Mouse (Mus musculus) adrenal gland, adult (tissue): Measurements from ENCODE around the gene Wdr76.
A peak's percentile ranks its signal among the peaks of the same experiment; 100 is the strongest.
"Not testable (repeated sequence)": the region's sequence is repeated elsewhere in the genome, so short reads cannot be mapped to it uniquely, and the experiment has no call there.

Experiments used
- DNase-seq, 2 experiments: peaks; one replicate each; pipeline ENCODE4 v3.0.0; 2022 to 2023; ENCODE audit warnings: low spot score in 1 of 2; ENCODE audit not compliant: inconsistent age in 2 of 2

The Wdr76 gene

GRCm38 (mm10) chr2:121505942-121506882 is at the start of gene Wdr76, which contains the start of gene Mfap1a:
Gene Wdr76, plus strand, starts transcription at chr2:121506723.
Gene Mfap1a, minus strand, starts transcription at chr2:121506665.
- DNase-seq: peak; percentile 87 to 95

- peak in 1 of 2 experiments; percentile 43 for DNase-seq
These were observed 46.5 kb upstream of the Wdr76 start for GRCm38 (mm10) chr2:121460071-121460470.

GRCm38 (mm10) chr2:121468982-121469381 is 37.5 kb upstream of the Wdr76 start:
- not testable (repeated sequence) for DNase-seq

DNA sequence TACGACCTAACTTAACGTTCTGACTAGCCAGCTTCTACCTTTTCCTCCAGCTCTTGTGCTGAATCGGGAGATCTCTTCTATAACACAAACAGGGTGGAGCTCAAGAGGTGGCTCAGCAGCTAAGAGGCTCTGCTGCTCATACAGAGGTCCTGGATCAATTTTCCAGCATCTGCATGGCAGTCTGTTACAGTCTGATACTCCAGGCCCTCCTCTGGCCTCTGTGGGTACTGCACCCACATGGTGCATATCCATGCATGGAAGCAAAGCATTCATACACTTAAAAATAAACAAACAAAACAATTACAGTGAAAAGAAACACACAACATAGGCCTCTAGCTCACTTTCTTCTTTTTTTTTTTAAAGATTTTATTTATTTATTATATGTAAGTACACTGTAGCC is 33.7 kb upstream of the Wdr76 start:
- not testable (repeated sequence) for DNase-seq

- DNase-seq: peak; percentile 85 to 94
These were observed 33.0 kb upstream of the Wdr76 start, which contains the start of gene Mfap1b for GRCm38 (mm10) chr2:121473301-121474179. Gene Mfap1b, minus strand, starts transcription at chr2:121474067.

DNA sequence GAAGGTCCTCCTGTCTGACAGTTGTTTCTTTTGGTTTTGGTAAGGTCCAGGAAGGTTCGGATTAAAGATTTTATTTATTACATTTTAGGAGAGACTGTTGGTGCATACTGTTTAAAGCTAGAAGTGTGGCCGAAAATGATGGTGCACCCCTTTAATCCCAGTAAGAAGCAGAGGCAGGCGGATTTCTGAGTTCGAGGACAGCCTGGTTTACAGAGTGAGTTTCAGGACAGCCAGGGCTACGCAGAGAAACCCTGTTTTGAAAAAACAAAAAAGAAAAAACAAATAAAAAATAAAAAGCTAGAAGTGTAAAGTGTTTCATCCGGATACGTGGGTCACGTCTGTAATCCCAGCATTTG is 32.4 kb upstream of the Wdr76 start:
- DNase-seq: no peak

DNA sequence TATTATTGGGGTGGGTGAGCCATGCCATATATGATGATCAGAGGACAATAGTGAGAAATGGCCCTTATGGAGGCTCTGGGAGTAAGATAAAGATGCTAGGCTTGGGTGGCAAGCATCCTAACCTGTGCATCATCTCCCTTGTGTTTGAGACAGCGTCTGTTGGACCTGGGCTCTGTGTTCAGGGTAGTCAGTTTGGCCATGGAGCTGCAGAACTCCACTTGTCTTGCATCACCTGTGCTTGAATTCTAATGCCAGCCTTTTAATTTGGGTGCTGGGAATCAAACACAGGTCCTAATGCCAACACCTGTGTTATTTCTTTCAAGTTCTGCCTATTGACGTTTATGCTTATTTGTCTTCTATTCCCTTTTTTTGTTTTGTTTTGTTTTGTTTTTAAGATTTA is 31.2 kb upstream of the Wdr76 start:
- DNase-seq: not testable (repeated sequence)

DNA sequence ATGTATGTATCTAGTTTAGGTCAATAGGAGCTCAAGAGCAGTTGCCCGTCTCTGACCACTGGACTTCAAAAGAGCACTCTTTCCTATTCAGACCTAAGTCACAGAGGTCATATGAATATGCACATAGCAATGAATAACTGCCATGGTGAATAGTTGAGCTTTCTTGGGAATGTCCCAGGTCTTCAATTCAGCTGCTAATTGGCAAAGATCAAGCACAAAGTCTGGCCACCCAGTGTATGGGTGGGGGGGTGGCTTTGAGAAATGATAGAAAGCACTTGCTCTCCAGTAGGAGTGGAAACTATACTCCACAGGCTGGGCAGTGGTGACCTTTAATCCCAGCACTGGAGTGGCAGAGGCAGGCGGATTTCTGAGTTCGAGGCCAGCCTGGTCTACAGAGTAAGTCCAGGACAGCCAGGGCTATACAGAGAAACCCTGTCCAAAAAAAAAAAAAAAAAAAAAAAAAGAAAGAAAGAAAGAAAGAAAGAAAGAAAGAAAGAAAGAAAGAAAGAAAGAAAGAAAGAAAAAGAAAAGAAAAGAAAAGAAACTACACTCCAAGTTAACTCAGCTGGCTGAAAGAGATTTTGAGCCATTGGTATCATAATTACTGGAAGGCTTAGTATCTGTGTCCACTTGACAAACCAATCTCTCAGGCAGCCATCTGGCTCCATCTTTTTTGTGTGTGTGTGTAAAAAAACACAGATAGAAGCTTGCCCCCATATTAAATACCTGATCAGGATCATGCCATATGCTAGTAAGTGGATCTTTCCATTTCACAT is 28.8 kb upstream of the Wdr76 start:
- DNase-seq: no peak

DNA sequence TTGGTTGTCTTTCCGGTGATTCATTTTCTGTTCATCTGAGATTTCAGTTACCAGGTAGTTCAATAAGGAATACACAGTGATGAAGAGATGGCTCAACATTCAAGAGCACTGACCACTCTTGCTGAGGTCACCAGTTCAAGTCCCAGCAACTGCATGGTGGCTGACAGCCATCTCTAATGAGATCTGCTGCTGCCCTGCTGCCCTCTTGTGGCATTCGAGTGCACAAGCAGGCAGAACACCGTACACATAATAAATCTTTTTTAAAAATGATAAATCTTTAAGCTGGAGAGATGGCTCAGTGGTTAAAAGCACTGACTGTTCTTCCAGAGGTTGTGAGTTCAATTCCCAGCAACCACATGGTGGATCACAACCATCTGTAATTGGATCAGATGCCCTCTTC is 26.0 kb upstream of the Wdr76 start:
- peak; percentile 36 to 69 for DNase-seq

DNA sequence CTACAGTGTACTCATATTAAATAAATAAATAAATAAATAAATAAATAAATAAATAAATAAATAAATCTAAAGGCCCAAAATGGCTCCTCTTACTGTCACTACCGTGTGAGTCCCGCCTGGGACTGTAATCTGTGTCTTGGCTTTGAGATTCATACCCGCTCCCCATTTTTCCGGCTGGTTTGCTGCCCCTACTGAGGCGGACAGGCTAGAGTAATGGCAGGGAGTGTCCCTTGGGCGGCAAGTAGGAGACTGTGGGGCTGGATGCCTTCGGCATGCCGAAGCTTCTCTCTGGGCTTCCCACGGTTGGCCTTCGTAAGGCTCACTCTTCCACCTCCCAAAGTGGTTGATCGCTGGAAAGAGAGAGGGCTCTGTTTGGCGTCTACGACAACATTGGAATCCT is 25.6 kb upstream of the Wdr76 start:
- DNase-seq: not testable (repeated sequence)

GRCm38 (mm10) chr2:121483576-121483975 is 22.9 kb upstream of the Wdr76 start:
- no peak for DNase-seq

DNA sequence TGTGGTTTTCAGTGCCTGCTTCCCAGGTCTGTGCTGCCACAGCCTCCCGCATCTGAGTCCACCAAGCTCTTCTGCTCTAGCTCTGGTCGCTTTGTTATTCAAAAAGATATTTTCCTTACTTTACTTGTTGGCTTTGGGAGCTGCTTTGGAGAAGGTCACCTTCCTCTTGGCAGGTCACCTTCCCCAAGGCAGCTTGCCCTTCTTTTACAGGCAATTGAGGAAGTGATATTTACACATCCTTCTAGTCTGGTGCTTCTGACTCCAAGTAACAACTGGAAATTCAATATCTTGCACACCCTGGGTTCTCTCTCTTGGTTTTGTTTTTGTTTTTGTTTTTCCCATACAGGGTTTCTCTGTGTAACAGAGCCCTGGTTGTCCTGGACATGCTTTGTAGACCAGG is 22.1 kb upstream of the Wdr76 start:
- DNase-seq: not testable (repeated sequence)

DNA sequence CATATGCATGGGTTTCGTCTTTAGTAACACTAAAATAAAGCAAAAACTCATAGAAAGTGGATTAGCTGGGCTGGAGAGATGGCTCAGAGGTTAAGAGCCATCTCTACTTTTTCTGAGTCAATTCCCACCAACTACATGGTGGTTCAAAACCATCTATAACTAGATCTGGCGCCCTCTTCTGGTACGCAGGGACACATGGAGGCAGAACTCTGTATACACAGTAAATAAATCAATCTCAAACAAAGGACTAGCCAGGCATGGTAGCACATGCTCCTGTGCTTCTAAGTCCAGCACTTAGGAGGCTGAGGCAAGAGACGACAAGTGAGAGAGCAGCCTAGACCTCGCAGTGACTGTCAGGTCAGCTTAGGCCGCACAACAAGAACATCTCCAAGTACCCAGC is 5.0 kb upstream of the Wdr76 start:
- not testable (repeated sequence) for DNase-seq

DNA sequence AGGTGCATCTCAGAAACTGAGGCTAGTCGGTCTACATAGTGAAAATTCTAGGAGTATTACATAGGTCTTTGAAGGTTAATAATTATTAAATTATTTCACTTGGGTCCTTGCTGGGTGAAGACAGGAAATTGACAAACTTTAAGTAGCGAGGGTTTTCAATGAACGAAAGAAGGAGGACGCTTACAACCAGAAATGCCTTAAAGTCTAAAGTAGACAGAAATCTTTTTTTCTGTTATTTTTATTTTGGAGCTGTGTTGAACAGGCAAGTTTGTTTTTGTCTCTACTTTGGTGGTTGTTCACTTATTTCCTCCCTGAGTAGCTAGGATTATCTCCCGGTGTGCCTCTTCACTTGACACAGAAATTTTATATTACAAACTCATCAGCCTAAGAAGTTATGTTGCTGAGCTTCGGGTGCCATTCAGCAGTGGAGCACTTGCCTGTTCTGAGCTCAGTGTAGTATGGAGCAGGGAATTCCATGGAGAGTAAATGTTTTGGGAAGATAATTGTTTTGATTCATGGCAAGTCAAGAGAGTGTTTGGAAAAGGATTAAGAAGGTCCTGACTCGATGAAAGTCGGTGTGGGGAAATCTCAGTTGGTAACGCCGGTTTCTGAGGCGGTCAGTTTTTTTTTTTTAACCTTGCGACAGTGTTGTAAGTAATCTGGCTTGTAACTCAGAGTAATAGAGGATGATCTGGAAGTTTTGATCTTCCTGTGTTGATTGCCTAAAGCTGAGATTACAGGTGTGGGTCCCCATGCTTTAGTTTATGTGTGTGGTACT is 839 bp downstream of the Wdr76 start:
- no peak for DNase-seq

GRCm38 (mm10) chr2:121507951-121508330 is 1.4 kb downstream of the Wdr76 start:
- no peak for DNase-seq

GRCm38 (mm10) chr2:121509584-121509983 is 3.1 kb downstream of the Wdr76 start:
- DNase-seq: peak; percentile 77 to 87

GRCm38 (mm10) chr2:121511401-121511800 is 4.9 kb downstream of the Wdr76 start:
- DNase-seq: no peak

GRCm38 (mm10) chr2:121512991-121513765 is 6.7 kb downstream of the Wdr76 start:
- DNase-seq: not testable (repeated sequence)

DNA sequence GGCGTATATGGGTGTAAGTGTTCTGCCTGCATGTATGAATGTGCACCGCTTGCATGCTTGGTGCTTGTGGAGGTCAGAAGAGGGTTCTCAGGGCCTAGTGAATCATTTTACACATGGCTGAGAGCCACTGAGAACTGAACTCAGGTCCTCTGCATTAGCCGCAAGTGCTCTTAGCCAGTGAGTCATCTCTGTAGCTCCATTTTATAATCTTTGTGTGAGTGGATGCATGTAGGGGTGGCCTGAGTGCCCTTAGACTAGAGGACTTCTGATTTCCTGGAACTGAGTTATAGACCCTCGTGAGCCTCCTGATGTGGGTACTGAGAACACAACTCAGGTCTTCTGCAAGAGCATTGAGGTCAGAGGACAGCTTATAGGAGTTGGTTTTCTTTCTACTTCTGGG is 7.7 kb downstream of the Wdr76 start:
- DNase-seq: no peak
